Mouse (Mus musculus): Measurements from ENCODE around the gene Ly6g6e. TPM values are rescaled to one million over a fixed set of nuclear protein-coding genes. Genes with fewer than 3 reads are reported as not detected.
A peak's percentile ranks its signal among the peaks of the same experiment; 100 is the strongest.
"Not testable (repeated sequence)": the region's sequence is repeated elsewhere in the genome, so short reads cannot be mapped to it uniquely, and the experiment has no call there.

Gene Ly6g6e
- polyA plus RNA-seq, 1 experiment from 2014 or later = 0.57 TPM

- H3K4me1 ChIP-seq (replicated peaks; ENCODE audit: control insufficient read depth, insufficient read depth, low read length) = peaks cover 8% of the 10 kb centered on the region; the same call in 1 of the 2 replicates
- H3K27ac ChIP-seq (ENCODE audit: low read depth, low read length) = no peak overlapping the region
- H3K9ac ChIP-seq (ENCODE audit: low read length) = peak overlapping the region; percentile 88
- WGBS = under 1% methylated on average over 33 of the region's 33 CpGs
- peaks cover 13% of the 10 kb centered on the region; the same call in 1 of the 2 replicates for H3K36me3 ChIP-seq (ENCODE audit: control insufficient read depth, insufficient read depth, low read length)
- H3K4me2 ChIP-seq (ENCODE audit: low read depth, low read length, severe bottlenecking) = peak overlapping the region; percentile 98
- no peak for DNase-seq (ENCODE audit: low spot score)
- peak overlapping the region; percentile 81 for H3K4me3 ChIP-seq (ENCODE audit: low read depth, low read length)
- ATAC-seq (replicated peaks; ENCODE audit: low FRiP score) = no peak
- no peaks in the 10 kb centered on the region for H3K9me3 ChIP-seq (ENCODE audit: control insufficient read depth, low read length)
- no peaks in the 10 kb centered on the region for H3K27me3 ChIP-seq (ENCODE audit: control insufficient read depth, insufficient read depth, low read length)
Measured at GRCm38 (mm10) chr17:35120745-35121142, 44.0 kb downstream of the Ly6g6e start.

GRCm38 (mm10) chr17:35121143-35121799 is 44.6 kb downstream of the Ly6g6e start, which contains the start of gene Gpank1:
Gene Gpank1 (plus strand): TSS chr17:35121455.
- peak within 1 kb of the TSS; percentile 90 for H3K27ac ChIP-seq (ENCODE audit: low read depth, low read length)
- no peaks in the 10 kb centered on the region for H3K27me3 ChIP-seq (ENCODE audit: control insufficient read depth, insufficient read depth, low read length)
- under 1% methylated on average over 50 of the region's 50 CpGs for WGBS
- peaks cover 8% of the 10 kb centered on the region; the same call in 1 of the 2 replicates for H3K4me1 ChIP-seq (replicated peaks; ENCODE audit: control insufficient read depth, insufficient read depth, low read length)
- peak within 1 kb of the TSS; percentile 81 for H3K4me3 ChIP-seq (ENCODE audit: low read depth, low read length)
- peak within 1 kb of the TSS; percentile 98 for H3K4me2 ChIP-seq (ENCODE audit: low read depth, low read length, severe bottlenecking)
- peaks cover 10% of the 10 kb centered on the region; the same call in 1 of the 2 replicates for H3K36me3 ChIP-seq (ENCODE audit: control insufficient read depth, insufficient read depth, low read length)
- peak within 1 kb of the TSS; percentile 88 for H3K9ac ChIP-seq (ENCODE audit: low read length)
- peak; percentile 98 for DNase-seq (ENCODE audit: low spot score)
- no peaks in the 10 kb centered on the region for H3K9me3 ChIP-seq (ENCODE audit: control insufficient read depth, low read length)
- ATAC-seq (replicated peaks; ENCODE audit: low FRiP score) = peak; percentile 92

- H3K9ac ChIP-seq (ENCODE audit: low read length) = peak within 1 kb of the TSS; percentile 88
- H3K36me3 ChIP-seq (ENCODE audit: control insufficient read depth, insufficient read depth, low read length) = peaks cover 9% of the 10 kb centered on the region; the same call in 1 of the 2 replicates
- peaks cover 13% of the 10 kb centered on the region; the same call in 1 of the 2 replicates for H3K4me1 ChIP-seq (replicated peaks; ENCODE audit: control insufficient read depth, insufficient read depth, low read length)
- WGBS = under 1% methylated on average over 19 of the region's 19 CpGs
- no peaks in the 10 kb centered on the region for H3K9me3 ChIP-seq (ENCODE audit: control insufficient read depth, low read length)
- peak within 1 kb of the TSS; percentile 81 for H3K4me3 ChIP-seq (ENCODE audit: low read depth, low read length)
- ATAC-seq (replicated peaks; ENCODE audit: low FRiP score) (no peak), DNase-seq (ENCODE audit: low spot score) (peak; percentile 69)
- no peaks in the 10 kb centered on the region for H3K27me3 ChIP-seq (ENCODE audit: control insufficient read depth, insufficient read depth, low read length)
- peak within 1 kb of the TSS; percentile 98 for H3K4me2 ChIP-seq (ENCODE audit: low read depth, low read length, severe bottlenecking)
- H3K27ac ChIP-seq (ENCODE audit: low read depth, low read length) = peak within 1 kb of the TSS; percentile 90
Measured at GRCm38 (mm10) chr17:35121871-35122303, 45.2 kb downstream of the Ly6g6e start, which contains the start of gene Csnk2b. Gene Csnk2b (minus strand): TSS chr17:35122053.

GRCm38 (mm10) chr17:35123287-35123686 is 46.6 kb downstream of the Ly6g6e start:
- H3K4me3 ChIP-seq (ENCODE audit: low read depth, low read length); H3K4me2 ChIP-seq (ENCODE audit: low read depth, low read length, severe bottlenecking); H3K27ac ChIP-seq (ENCODE audit: low read depth, low read length); H3K27me3 ChIP-seq (ENCODE audit: control insufficient read depth, insufficient read depth, low read length); H3K36me3 ChIP-seq (ENCODE audit: control insufficient read depth, insufficient read depth, low read length); ATAC-seq (replicated peaks; ENCODE audit: low FRiP score); H3K9me3 ChIP-seq (ENCODE audit: control insufficient read depth, low read length); H3K9ac ChIP-seq (ENCODE audit: low read length); DNase-seq (ENCODE audit: low spot score): not testable (repeated sequence)
- peaks cover 15% of the 10 kb centered on the region; the same call in 1 of the 2 replicates for H3K4me1 ChIP-seq (replicated peaks; ENCODE audit: control insufficient read depth, insufficient read depth, low read length)
- WGBS = 89% methylated on average over 9 of the region's 9 CpGs

GRCm38 (mm10) chr17:35124261-35124896 is 47.7 kb downstream of the Ly6g6e start:
- H3K9ac ChIP-seq (ENCODE audit: low read length); H3K27me3 ChIP-seq (ENCODE audit: control insufficient read depth, insufficient read depth, low read length); DNase-seq (ENCODE audit: low spot score); H3K4me3 ChIP-seq (ENCODE audit: low read depth, low read length); H3K36me3 ChIP-seq (ENCODE audit: control insufficient read depth, insufficient read depth, low read length); ATAC-seq (replicated peaks; ENCODE audit: low FRiP score); H3K9me3 ChIP-seq (ENCODE audit: control insufficient read depth, low read length); H3K4me2 ChIP-seq (ENCODE audit: low read depth, low read length, severe bottlenecking); H3K27ac ChIP-seq (ENCODE audit: low read depth, low read length): not testable (repeated sequence)
- 92% methylated on average over 12 of the region's 12 CpGs for WGBS
- H3K4me1 ChIP-seq (replicated peaks; ENCODE audit: control insufficient read depth, insufficient read depth, low read length) = peaks cover 15% of the 10 kb centered on the region; the same call in 1 of the 2 replicates

GRCm38 (mm10) chr17:35125081-35125480 is 48.4 kb downstream of the Ly6g6e start:
- H3K4me3 ChIP-seq (ENCODE audit: low read depth, low read length) = no peak overlapping the region
- H3K4me1 ChIP-seq (replicated peaks; ENCODE audit: control insufficient read depth, insufficient read depth, low read length) = peaks cover 14% of the 10 kb centered on the region; the same call in 1 of the 2 replicates
- no peak overlapping the region for H3K4me2 ChIP-seq (ENCODE audit: low read depth, low read length, severe bottlenecking)

GRCm38 (mm10) chr17:35125578-35125977 is 48.9 kb downstream of the Ly6g6e start:
- H3K9ac ChIP-seq (ENCODE audit: low read length) = peak overlapping the region; percentile 84; the same call in 1 of the 2 replicates
- 0 out of 2 replicates have a peak overlapping the region, but pooled peaks have one; percentile 37 for H3K27ac ChIP-seq (ENCODE audit: low read depth, low read length)
- peaks cover 11% of the 10 kb centered on the region; the same call in 1 of the 2 replicates for H3K4me1 ChIP-seq (replicated peaks; ENCODE audit: control insufficient read depth, insufficient read depth, low read length)
- ATAC-seq (replicated peaks; ENCODE audit: low FRiP score) = no peak
- no peaks in the 10 kb centered on the region for H3K9me3 ChIP-seq (ENCODE audit: control insufficient read depth, low read length)
- no peaks in the 10 kb centered on the region for H3K36me3 ChIP-seq (ENCODE audit: control insufficient read depth, insufficient read depth, low read length)
- WGBS = 36% methylated on average over 6 of the region's 6 CpGs
- peak overlapping the region; percentile 65 for H3K4me3 ChIP-seq (ENCODE audit: low read depth, low read length)
- H3K4me2 ChIP-seq (ENCODE audit: low read depth, low read length, severe bottlenecking) = peak overlapping the region; percentile 83
- DNase-seq (ENCODE audit: low spot score) = no peak
- H3K27me3 ChIP-seq (ENCODE audit: control insufficient read depth, insufficient read depth, low read length) = no peaks in the 10 kb centered on the region

More at GRCm38 (mm10) chr17:35125081-35125480, 48.4 kb downstream of the Ly6g6e start:
- no peak for DNase-seq (ENCODE audit: low spot score)
- no peak overlapping the region for H3K27ac ChIP-seq (ENCODE audit: low read depth, low read length)
- no peaks in the 10 kb centered on the region for H3K27me3 ChIP-seq (ENCODE audit: control insufficient read depth, insufficient read depth, low read length)
- no peak overlapping the region for H3K9ac ChIP-seq (ENCODE audit: low read length)
- ATAC-seq (replicated peaks; ENCODE audit: low FRiP score) = no peak
- no peaks in the 10 kb centered on the region for H3K9me3 ChIP-seq (ENCODE audit: control insufficient read depth, low read length)
- H3K36me3 ChIP-seq (ENCODE audit: control insufficient read depth, insufficient read depth, low read length) = no peaks in the 10 kb centered on the region
- WGBS = 89% methylated on average over 1 of the region's 1 CpGs

GRCm38 (mm10) chr17:35126206-35126611 is 49.5 kb downstream of the Ly6g6e start, which contains the start of gene D17H6S53E:
Gene D17H6S53E (plus strand): TSS chr17:35126373.
- H3K4me1 ChIP-seq (replicated peaks; ENCODE audit: control insufficient read depth, insufficient read depth, low read length) = peaks cover 11% of the 10 kb centered on the region; the same call in 1 of the 2 replicates
- H3K36me3 ChIP-seq (ENCODE audit: control insufficient read depth, insufficient read depth, low read length) = no peaks in the 10 kb centered on the region
- H3K27me3 ChIP-seq (ENCODE audit: control insufficient read depth, insufficient read depth, low read length) = no peaks in the 10 kb centered on the region
- DNase-seq (ENCODE audit: low spot score) (peak; percentile 83), ATAC-seq (replicated peaks; ENCODE audit: low FRiP score) (peak; percentile 25; the same call in 1 of the 2 replicates)
- H3K9me3 ChIP-seq (ENCODE audit: control insufficient read depth, low read length) = no peaks in the 10 kb centered on the region
- peak within 1 kb of the TSS; percentile 84 for H3K9ac ChIP-seq (ENCODE audit: low read length)
- H3K27ac ChIP-seq (ENCODE audit: low read depth, low read length) = 0 out of 2 replicates have a peak within 1 kb of the TSS, but pooled peaks have one; percentile 37
- H3K4me3 ChIP-seq (ENCODE audit: low read depth, low read length) = peak within 1 kb of the TSS; percentile 65
- peak within 1 kb of the TSS; percentile 83 for H3K4me2 ChIP-seq (ENCODE audit: low read depth, low read length, severe bottlenecking)
- under 1% methylated on average over 36 of the region's 36 CpGs for WGBS
